Comparison of ENCODE assay signal across 15 mouse cellular contexts in the genomic region with DNA sequence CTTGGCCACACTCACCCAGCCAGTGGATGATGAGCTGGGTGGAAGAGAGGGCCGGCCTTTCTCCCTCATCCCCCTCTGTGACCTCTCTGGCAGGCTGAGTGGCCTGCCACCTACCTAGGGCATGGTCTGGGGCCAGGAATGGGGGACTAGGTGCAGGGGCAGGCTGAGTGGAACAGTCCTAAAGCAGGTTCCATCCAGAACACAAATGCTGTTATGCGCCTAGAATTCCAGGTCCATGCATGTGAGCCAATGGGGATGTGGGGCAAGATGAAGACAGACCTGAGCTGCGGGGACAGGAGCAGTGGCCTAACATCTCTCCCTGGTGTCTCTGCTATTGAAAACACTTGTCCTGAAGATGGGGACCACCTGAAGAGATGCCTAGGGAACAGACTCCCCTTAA. TPM values are rescaled to one million over a fixed set of nuclear protein-coding genes. Genes with fewer than 3 reads are reported as not detected.
DNase-seq lines count a peak whose midpoint lies in the region; ATAC-seq and TF ChIP-seq lines count a peak whose summit lies in the region.
"Had no signal": no experiment of that assay in that cellular context is flagged by ENCODE, and none has a peak within 500 bp of the region (broad histone marks: within the 10 kb centered on the region; RNA-seq: fewer than 3 reads in every experiment).

No protein-coding gene starts in this region.

- H3K36me3 ChIP-seq in hindbrain, postnatal 0 days (ENCODE audit: insufficient read depth, low read length) = no peaks in the 10 kb centered on the region
- H3K36me3 ChIP-seq in hindbrain, embryonic 14.5 days (replicated peaks; ENCODE audit: control insufficient read depth, insufficient read depth) = no peaks in the 10 kb centered on the region
- H3K36me3 ChIP-seq in embryonic facial prominence, embryonic 10.5 days (replicated peaks) = no peaks in the 10 kb centered on the region
- no peaks in the 10 kb centered on the region for H3K36me3 ChIP-seq in limb, embryonic 10.5 days
- H3K36me3 ChIP-seq: neural tube, embryonic 12.5 days had no signal

- H3K4me3 ChIP-seq in hindbrain, postnatal 0 days (ENCODE audit: low read length) = no peak overlapping the region
- no peak overlapping the region for H3K4me3 ChIP-seq in hindbrain, embryonic 14.5 days (replicated peaks; ENCODE audit: low read length)
- no peak overlapping the region for H3K4me3 ChIP-seq in embryonic facial prominence, embryonic 10.5 days
- H3K4me3 ChIP-seq in limb, embryonic 10.5 days = no peak overlapping the region
- H3K4me3 ChIP-seq: neural tube, embryonic 12.5 days had no signal

- H3K9me3 ChIP-seq in hindbrain, postnatal 0 days (ENCODE audit: low read length) = no peaks in the 10 kb centered on the region
- H3K9me3 ChIP-seq in hindbrain, embryonic 14.5 days (ENCODE audit: control insufficient read depth, low read length) = no peaks in the 10 kb centered on the region
- H3K9me3 ChIP-seq in embryonic facial prominence, embryonic 10.5 days = no peaks in the 10 kb centered on the region
- no peaks in the 10 kb centered on the region for H3K9me3 ChIP-seq in limb, embryonic 10.5 days (replicated peaks)
- H3K9me3 ChIP-seq: neural tube, embryonic 12.5 days had no signal

- no peak overlapping the region for H3K4me2 ChIP-seq in hindbrain, postnatal 0 days (ENCODE audit: low read depth, low read length)
- no peak overlapping the region for H3K4me2 ChIP-seq in hindbrain, embryonic 14.5 days (replicated peaks)
- H3K4me2 ChIP-seq: heart, embryonic 11.5 days; neural tube, embryonic 12.5 days had no signal

- no peak for DNase-seq in cerebellum, adult 11 months
- DNase-seq in hindbrain, postnatal 0 days (ENCODE audit: low spot score) = no peak
- DNase-seq in hindbrain, embryonic 14.5 days (ENCODE audit: low spot score) = no peak
- DNase-seq in embryonic facial prominence, embryonic 10.5 days (ENCODE audit: low spot score) = no peak
- DNase-seq in limb, embryonic 10.5 days (ENCODE audit: low spot score) = no peak
- DNase-seq in adrenal gland, postnatal 14 days = no peak
- no peak for DNase-seq in spleen, postnatal 14 days (ENCODE audit: low spot score in 2 of 2)

- 87% methylated on average over 3 of the region's 3 CpGs for WGBS in hindbrain, postnatal 0 days
- WGBS in hindbrain, embryonic 14.5 days = 95% methylated on average over 3 of the region's 3 CpGs
- WGBS in embryonic facial prominence, embryonic 10.5 days = 88% methylated on average over 3 of the region's 3 CpGs
- WGBS in limb, embryonic 10.5 days = 93% methylated on average over 3 of the region's 3 CpGs

- H3K9ac ChIP-seq in hindbrain, postnatal 0 days (replicated peaks; ENCODE audit: low read length) = no peak overlapping the region
- no peak overlapping the region for H3K9ac ChIP-seq in hindbrain, embryonic 14.5 days
- H3K9ac ChIP-seq: neural tube, embryonic 12.5 days had no signal

- H3K27ac ChIP-seq in hindbrain, postnatal 0 days = no peak overlapping the region
- no peak overlapping the region for H3K27ac ChIP-seq in hindbrain, embryonic 14.5 days
- peak overlapping the region; percentile 46 for H3K27ac ChIP-seq in embryonic facial prominence, embryonic 10.5 days (replicated peaks)
- H3K27ac ChIP-seq in limb, embryonic 10.5 days = peak overlapping the region; percentile 51; the same call in 1 of the 2 replicates
- H3K27ac ChIP-seq: neural tube, embryonic 12.5 days had no signal

- 0 out of 2 replicates have a peak, but pooled peaks have one; percentile 16 for ATAC-seq in cerebellum, adult (ENCODE audit: insufficient number of reproducible peaks, low FRiP score, low TSS enrichment)
- peak; percentile 6; the same call in 1 of the 2 replicates for ATAC-seq in hindbrain, postnatal 0 days
- no peak for ATAC-seq in hindbrain, embryonic 14.5 days (ENCODE audit: low FRiP score)

- no peak for TF ChIP-seq CTCF in hindbrain, postnatal 0 days (IDR thresholded peaks at IDR 0.05; ENCODE audit: low read depth)

- no peaks in the 10 kb centered on the region for H3K4me1 ChIP-seq in hindbrain, postnatal 0 days (ENCODE audit: insufficient read depth, low read length)
- H3K4me1 ChIP-seq in hindbrain, embryonic 14.5 days (replicated peaks; ENCODE audit: control insufficient read depth, insufficient read depth, low read length) = no peaks in the 10 kb centered on the region
- peaks cover 8% of the 10 kb centered on the region for H3K4me1 ChIP-seq in embryonic facial prominence, embryonic 10.5 days
- H3K4me1 ChIP-seq in limb, embryonic 10.5 days = peaks cover 19% of the 10 kb centered on the region
- H3K4me1 ChIP-seq: neural tube, embryonic 12.5 days had no signal

- no peaks in the 10 kb centered on the region for H3K27me3 ChIP-seq in hindbrain, postnatal 0 days (ENCODE audit: insufficient read depth, low read length)
- no peaks in the 10 kb centered on the region for H3K27me3 ChIP-seq in hindbrain, embryonic 14.5 days (ENCODE audit: control insufficient read depth, insufficient read depth, low read length)
- H3K27me3 ChIP-seq in embryonic facial prominence, embryonic 10.5 days (replicated peaks; ENCODE audit: low read depth, poor library complexity, severe bottlenecking) = peaks cover 13% of the 10 kb centered on the region
- H3K27me3 ChIP-seq in limb, embryonic 10.5 days (ENCODE audit: low read depth, poor library complexity, severe bottlenecking) = no peaks in the 10 kb centered on the region
- H3K27me3 ChIP-seq: neural tube, embryonic 12.5 days had no signal

RNA-seq across cellular contexts. Expression of gene Samd8, which starts 9.0 kb away (rescaled TPM):
- 62.4 and 71.8 TPM in 2 replicates for total RNA-seq in hindbrain, postnatal 0 days (2014; rRNA removed)
- polyA plus RNA-seq in hindbrain, postnatal 0 days (2015; fragmentation: Nextera tagmentation; extraction: Ambion mirVana) = 24.9 and 25.5 TPM in 2 replicates
- 22.7 and 27.8 TPM in 2 replicates for polyA plus RNA-seq in hindbrain, embryonic 14.5 days (2014; fragmentation: Nextera tagmentation; extraction: Ambion mirVana)
- 9.5 and 10.4 TPM in 2 replicates for polyA plus RNA-seq in embryonic facial prominence, embryonic 10.5 days (2016; fragmentation: Nextera tagmentation; extraction: Ambion mirVana)
- polyA plus RNA-seq in limb, embryonic 10.5 days (2016; fragmentation: Nextera tagmentation; extraction: Ambion mirVana) = 9.3 and 11.7 TPM in 2 replicates
- 36.1 and 36.9 TPM in 2 replicates for total RNA-seq in adrenal gland, postnatal 14 days (2021)

RNA-seq across cellular contexts. Expression of gene Dusp13, which starts 9.7 kb away (rescaled TPM):
- not detected in 2 replicates for total RNA-seq in hindbrain, postnatal 0 days (2014; rRNA removed)
- polyA plus RNA-seq in hindbrain, postnatal 0 days (2015; fragmentation: Nextera tagmentation; extraction: Ambion mirVana) = 0.25 and 0.71 TPM in 2 replicates
- 0.51 TPM in 1 of 2 replicates, not detected in the other for polyA plus RNA-seq in hindbrain, embryonic 14.5 days (2014; fragmentation: Nextera tagmentation; extraction: Ambion mirVana)
- polyA plus RNA-seq in embryonic facial prominence, embryonic 10.5 days (2016; fragmentation: Nextera tagmentation; extraction: Ambion mirVana) = 0.55 TPM in 1 of 2 replicates, not detected in the other
- not detected in 2 replicates for polyA plus RNA-seq in limb, embryonic 10.5 days (2016; fragmentation: Nextera tagmentation; extraction: Ambion mirVana)
- total RNA-seq in adrenal gland, postnatal 14 days (2021) = not detected in 2 replicates
- total RNA-seq: liver, adult 2 months had no signal
- polyA plus RNA-seq: heart, embryonic 11.5 days; kidney, embryonic 14.5 days; midbrain, embryonic 16.5 days had no signal

RNA-seq across cellular contexts. Expression of gene Dupd1, which starts 26.9 kb away (rescaled TPM):
- not detected in 2 replicates for total RNA-seq in hindbrain, postnatal 0 days (2014; rRNA removed)
- polyA plus RNA-seq in hindbrain, postnatal 0 days (2015; fragmentation: Nextera tagmentation; extraction: Ambion mirVana) = 0.29 TPM in 1 of 2 replicates, not detected in the other
- polyA plus RNA-seq in hindbrain, embryonic 14.5 days (2014; fragmentation: Nextera tagmentation; extraction: Ambion mirVana) = not detected in 2 replicates
- not detected in 2 replicates for polyA plus RNA-seq in embryonic facial prominence, embryonic 10.5 days (2016; fragmentation: Nextera tagmentation; extraction: Ambion mirVana)
- 0.45 TPM in 1 of 2 replicates, not detected in the other for polyA plus RNA-seq in limb, embryonic 10.5 days (2016; fragmentation: Nextera tagmentation; extraction: Ambion mirVana)
- total RNA-seq in adrenal gland, postnatal 14 days (2021) = 0.70 and 1.8 TPM in 2 replicates
- total RNA-seq: heart, postnatal 36 days; left cerebral cortex, adult 8-10 months; liver, adult 2 months had no signal
- polyA plus RNA-seq: heart, embryonic 11.5 days; kidney, embryonic 14.5 days; liver, adult 2 months; neural tube, embryonic 12.5 days had no signal

Comparison
In these comparisons a context has a peak if more than half of its experiments do, and no peak if none do; other contexts are left out.
1. H3K27ac ChIP-seq: peak in embryonic facial prominence, embryonic 10.5 days (single experiment) and limb, embryonic 10.5 days (single experiment); none in hindbrain, postnatal 0 days (single experiment) and hindbrain, embryonic 14.5 days (single experiment).